Mouse (Mus musculus): ENCODE results near the gene Cstf3.
"Not testable (repeated sequence)": the region's sequence is repeated elsewhere in the genome, so short reads cannot be mapped to it uniquely, and the experiment has no call there.

Gene Cstf3

GRCm38 (mm10) chr2:104590068-104590828 is at the start of gene Cstf3:
TSS of gene Cstf3 (plus strand) at chr2:104590523.
- peak; percentile 99 for DNase-seq

- DNase-seq: not testable (repeated sequence)
Observed at GRCm38 (mm10) chr2:104556711-104557110, 33.6 kb upstream of the Cstf3 start.

GRCm38 (mm10) chr2:104557722-104558121 is 32.6 kb upstream of the Cstf3 start:
- no peak for DNase-seq

GRCm38 (mm10) chr2:104558326-104558725 is 32.0 kb upstream of the Cstf3 start:
- no peak for DNase-seq

- DNase-seq: no peak
Observed at GRCm38 (mm10) chr2:104558938-104559337, 31.4 kb upstream of the Cstf3 start.

- DNase-seq: no peak
Observed at GRCm38 (mm10) chr2:104559591-104560380, 30.5 kb upstream of the Cstf3 start.

- DNase-seq: no peak
Observed at GRCm38 (mm10) chr2:104561386-104561785, 28.9 kb upstream of the Cstf3 start.

GRCm38 (mm10) chr2:104561986-104562532 is 28.3 kb upstream of the Cstf3 start:
- DNase-seq: no peak

GRCm38 (mm10) chr2:104572066-104572465 is 18.3 kb upstream of the Cstf3 start:
- DNase-seq: no peak

- no peak for DNase-seq
Observed at GRCm38 (mm10) chr2:104576216-104576615, 14.1 kb upstream of the Cstf3 start.

GRCm38 (mm10) chr2:104578021-104578420 is 12.3 kb upstream of the Cstf3 start:
- peak; percentile 26 for DNase-seq

GRCm38 (mm10) chr2:104578836-104579604 is 11.3 kb upstream of the Cstf3 start:
- DNase-seq: no peak

- no peak for DNase-seq
Observed at GRCm38 (mm10) chr2:104579784-104580446, 10.4 kb upstream of the Cstf3 start.

- no peak for DNase-seq
Observed at GRCm38 (mm10) chr2:104581281-104581879, 8.9 kb upstream of the Cstf3 start.

- no peak for DNase-seq
Observed at GRCm38 (mm10) chr2:104583032-104583431, 7.3 kb upstream of the Cstf3 start.

- no peak for DNase-seq
Observed at GRCm38 (mm10) chr2:104584226-104584625, 6.1 kb upstream of the Cstf3 start.

GRCm38 (mm10) chr2:104585645-104586044 is 4.7 kb upstream of the Cstf3 start:
- DNase-seq: no peak

GRCm38 (mm10) chr2:104588552-104588951 is 1.8 kb upstream of the Cstf3 start:
- DNase-seq: no peak

- no peak for DNase-seq
Observed at GRCm38 (mm10) chr2:104590829-104591117, 450 bp downstream of the Cstf3 start.

GRCm38 (mm10) chr2:104591141-104591540 is 818 bp downstream of the Cstf3 start:
- no peak for DNase-seq

GRCm38 (mm10) chr2:104595063-104595462 is 4.7 kb downstream of the Cstf3 start:
- no peak for DNase-seq

GRCm38 (mm10) chr2:104603431-104603830 is 13.1 kb downstream of the Cstf3 start:
- no peak for DNase-seq

Data from liver (tissue).